Mouse (Mus musculus) heart, postnatal 10 days (tissue): ENCODE data around the gene Snap47. TPM values are rescaled to one million over a fixed set of nuclear protein-coding genes. Genes with fewer than 3 reads are reported as not detected.
A peak's percentile ranks its signal among the peaks of the same experiment; 100 is the strongest.

ENCODE experiments used
- DNase-seq, 2 experiments: peaks; one replicate each; pipeline ENCODE4 v3.0.0; 2021
- intact Hi-C: fragments of 180-260 bp; cut with DNase I; formaldehyde crosslinking; loops from one replicate; pipeline ENCODE4 v1.15.1; 2025
- total RNA-seq, 2 experiments: library from RNA; stranded (reverse); gene quantifications; 2 replicates each; pipeline ENCODE4 v1.2.3; 2021

Snap47 gene
- total RNA-seq, 2 experiments from 2014 or later: 39.8 to 41.8 TPM

GRCm38 (mm10) chr11:59423010-59423588 is 27.9 kb downstream of the Snap47 start:
- no peak for DNase-seq
- intact Hi-C loops: no loop called here

GRCm38 (mm10) chr11:59421967-59422366 is 29.0 kb downstream of the Snap47 start:
- no peak for DNase-seq
- intact Hi-C loops: no loop called here

- DNase-seq: no peak
These were observed 29.6 kb downstream of the Snap47 start for GRCm38 (mm10) chr11:59421436-59421835.

GRCm38 (mm10) chr11:59418708-59419107 is 32.3 kb downstream of the Snap47 start:
- intact Hi-C loops: no loop called here
- no peak for DNase-seq

More at GRCm38 (mm10) chr11:59421436-59421835, 29.6 kb downstream of the Snap47 start:
- intact Hi-C loops: no loop called here

- no peak for DNase-seq
- intact Hi-C loops: no loop called here
These were observed 37.8 kb downstream of the Snap47 start for GRCm38 (mm10) chr11:59412999-59413863.

- DNase-seq: no peak
- intact Hi-C loops: no loop called here
These were observed 38.9 kb downstream of the Snap47 start for GRCm38 (mm10) chr11:59412058-59412457.

GRCm38 (mm10) chr11:59410851-59411250 is 40.1 kb downstream of the Snap47 start:
- intact Hi-C loops: no loop called here
- no peak for DNase-seq

GRCm38 (mm10) chr11:59405761-59406160 is 45.2 kb downstream of the Snap47 start:
- no peak for DNase-seq
- intact Hi-C loops: no loop called here

- no peak for DNase-seq
- intact Hi-C loops: no loop called here
These were observed 50.1 kb downstream of the Snap47 start for GRCm38 (mm10) chr11:59400876-59401275.

GRCm38 (mm10) chr11:59399830-59400229 is 51.2 kb downstream of the Snap47 start:
- intact Hi-C loops: no loop called here

GRCm38 (mm10) chr11:59397536-59398371 is 53.2 kb downstream of the Snap47 start:
- intact Hi-C loops: no loop called here
- DNase-seq: no peak

More at GRCm38 (mm10) chr11:59399830-59400229, 51.2 kb downstream of the Snap47 start:
- DNase-seq: no peak

GRCm38 (mm10) chr11:59394451-59394850 is 56.5 kb downstream of the Snap47 start:
- DNase-seq: no peak
- intact Hi-C loops: no loop called here

- intact Hi-C loops: no loop called here
- peak; percentile 58 to 60 for DNase-seq
These were observed 57.4 kb downstream of the Snap47 start for GRCm38 (mm10) chr11:59393591-59393990.

- no peak for DNase-seq
- intact Hi-C loops: no loop called here
These were observed 58.7 kb downstream of the Snap47 start for GRCm38 (mm10) chr11:59392300-59392699.

GRCm38 (mm10) chr11:59390470-59390869 is 60.5 kb downstream of the Snap47 start:
- DNase-seq: peak in 1 of 2 experiments; percentile 35
- intact Hi-C loops: no loop called here

- intact Hi-C loops: no loop called here
- DNase-seq: no peak
These were observed 61.4 kb downstream of the Snap47 start for GRCm38 (mm10) chr11:59389617-59390016.

GRCm38 (mm10) chr11:59388806-59389205 is 62.2 kb downstream of the Snap47 start:
- intact Hi-C loops: no loop called here
- DNase-seq: no peak

- DNase-seq: no peak
- intact Hi-C loops: no loop called here
These were observed 63.5 kb downstream of the Snap47 start for GRCm38 (mm10) chr11:59387471-59387870.

- DNase-seq: peak; percentile 26 to 58
- intact Hi-C loops: no loop called here
These were observed 65.9 kb downstream of the Snap47 start for GRCm38 (mm10) chr11:59385123-59385522.

- peak; percentile 37 to 52 for DNase-seq
- intact Hi-C loops: no loop called here
These were observed 66.5 kb downstream of the Snap47 start for GRCm38 (mm10) chr11:59384441-59384959.

- intact Hi-C loops: no loop called here
These were observed 71.4 kb downstream of the Snap47 start for GRCm38 (mm10) chr11:59379547-59379946.

More at GRCm38 (mm10) chr11:59379547-59379946, 71.4 kb downstream of the Snap47 start:
- DNase-seq: no peak
